Comparison of ENCODE assay signal across 11 mouse cellular contexts in genomic region chr11:62024952-62025351, GRCm38 (mm10).
DNase-seq lines count a peak whose midpoint lies in the region; ATAC-seq and TF ChIP-seq lines count a peak whose summit lies in the region.
"Had no signal": no experiment of that assay in that cellular context is flagged by ENCODE, and none has a peak within 500 bp of the region (broad histone marks: within the 10 kb centered on the region; RNA-seq: fewer than 3 reads in every experiment).

No protein-coding gene starts in this region.

- TF ChIP-seq CTCF in brain, embryonic 14.5 days (IDR thresholded peaks at IDR 0.05; ENCODE audit: borderline replicate concordance, extremely low read depth, insufficient read depth, insufficient read length) = no peak

- 61% methylated on average over 5 of the region's 5 CpGs for WGBS in hindbrain, embryonic 16.5 days
- 74% methylated on average over 5 of the region's 5 CpGs for WGBS in hindbrain, embryonic 11.5 days
- 45% methylated on average over 5 of the region's 5 CpGs for WGBS in forebrain, embryonic 14.5 days

- H3K4me2 ChIP-seq in hindbrain, embryonic 16.5 days (ENCODE audit: low read length) = no peak overlapping the region
- no peak overlapping the region for H3K4me2 ChIP-seq in hindbrain, embryonic 11.5 days (replicated peaks; ENCODE audit: low read depth, low read length)
- H3K4me2 ChIP-seq in forebrain, embryonic 14.5 days (ENCODE audit: low read length) = no peak overlapping the region
- H3K4me2 ChIP-seq: liver, embryonic 15.5 days had no signal

- H3K9me3 ChIP-seq in hindbrain, embryonic 16.5 days (ENCODE audit: control insufficient read depth, low read length) = no peaks in the 10 kb centered on the region
- no peaks in the 10 kb centered on the region for H3K9me3 ChIP-seq in hindbrain, embryonic 11.5 days (ENCODE audit: control insufficient read depth, low read length)
- H3K9me3 ChIP-seq in forebrain, embryonic 14.5 days (replicated peaks; ENCODE audit: control insufficient read depth, low read length) = no peaks in the 10 kb centered on the region
- H3K9me3 ChIP-seq: liver, embryonic 15.5 days had no signal

- H3K4me1 ChIP-seq in hindbrain, embryonic 16.5 days (ENCODE audit: control insufficient read depth, insufficient read depth, low read depth, low read length) = peaks cover 10% of the 10 kb centered on the region
- no peaks in the 10 kb centered on the region; the same call in 1 of the 2 replicates for H3K4me1 ChIP-seq in hindbrain, embryonic 11.5 days (replicated peaks; ENCODE audit: control insufficient read depth, insufficient read depth, low read length)
- H3K4me1 ChIP-seq in forebrain, embryonic 14.5 days (ENCODE audit: control insufficient read depth, insufficient read depth, low read length) = peaks cover 20% of the 10 kb centered on the region; the same call in 1 of the 2 replicates

- H3K9ac ChIP-seq in hindbrain, embryonic 16.5 days (ENCODE audit: low read depth, low read length) = no peak overlapping the region
- no peak overlapping the region for H3K9ac ChIP-seq in hindbrain, embryonic 11.5 days (ENCODE audit: low read depth, low read length)
- no peak overlapping the region for H3K9ac ChIP-seq in forebrain, embryonic 14.5 days (ENCODE audit: low read length)
- H3K9ac ChIP-seq: liver, embryonic 15.5 days had no signal

- 0 out of 2 replicates have a peak overlapping the region, but pooled peaks have one; percentile 4 for H3K27ac ChIP-seq in hindbrain, embryonic 16.5 days (ENCODE audit: low read depth, low read length)
- no peak overlapping the region for H3K27ac ChIP-seq in hindbrain, embryonic 11.5 days (ENCODE audit: low read depth, low read length)
- H3K27ac ChIP-seq in forebrain, embryonic 14.5 days (ENCODE audit: low read depth, low read length) = no peak overlapping the region
- H3K27ac ChIP-seq: liver, embryonic 15.5 days had no signal

- ATAC-seq in hindbrain, embryonic 16.5 days = no peak
- no peak for ATAC-seq in hindbrain, embryonic 11.5 days (ENCODE audit: low FRiP score)
- ATAC-seq in forebrain, embryonic 14.5 days = peak; percentile 50; the same call in 1 of the 2 replicates
- no peak for ATAC-seq in erythroblast, adult 5-6 weeks (replicated peaks; ENCODE audit: low FRiP score, poor library complexity, severe bottlenecking)
- ATAC-seq: Patski had no signal

- H3K27me3 ChIP-seq in hindbrain, embryonic 16.5 days (replicated peaks; ENCODE audit: control insufficient read depth, insufficient read depth, low read length) = no peaks in the 10 kb centered on the region; the same call in 1 of the 2 replicates
- H3K27me3 ChIP-seq in hindbrain, embryonic 11.5 days (ENCODE audit: control insufficient read depth, insufficient read depth, low read length) = no peaks in the 10 kb centered on the region
- H3K27me3 ChIP-seq in forebrain, embryonic 14.5 days (replicated peaks; ENCODE audit: control insufficient read depth, insufficient read depth, low read length) = no peaks in the 10 kb centered on the region
- H3K27me3 ChIP-seq: CH12.LX; liver, embryonic 15.5 days; Patski had no signal

- no peak overlapping the region for H3K4me3 ChIP-seq in hindbrain, embryonic 16.5 days (ENCODE audit: low read length)
- no peak overlapping the region for H3K4me3 ChIP-seq in hindbrain, embryonic 11.5 days (ENCODE audit: low read depth, low read length)
- no peak overlapping the region for H3K4me3 ChIP-seq in forebrain, embryonic 14.5 days (ENCODE audit: low read depth, low read length)
- H3K4me3 ChIP-seq: liver, embryonic 15.5 days had no signal

- TF ChIP-seq POLR2A in brain, embryonic 14.5 days (IDR thresholded peaks at IDR 0.05; ENCODE audit: borderline replicate concordance, extremely low read depth, insufficient read depth, insufficient read length, poor library complexity, severe bottlenecking) = no peak

- no peaks in the 10 kb centered on the region for H3K36me3 ChIP-seq in hindbrain, embryonic 16.5 days (ENCODE audit: control insufficient read depth, insufficient read depth, low read length)
- no peaks in the 10 kb centered on the region for H3K36me3 ChIP-seq in hindbrain, embryonic 11.5 days (ENCODE audit: control insufficient read depth, insufficient read depth, low read length)
- H3K36me3 ChIP-seq in forebrain, embryonic 14.5 days (ENCODE audit: control insufficient read depth, insufficient read depth, low read length) = no peaks in the 10 kb centered on the region

- DNase-seq in hindbrain, embryonic 11.5 days (ENCODE audit: low spot score) = no peak
- peak; percentile 71 for DNase-seq in brain, embryonic 14.5 days (ENCODE audit: low read depth)
- peak; percentile 87 for DNase-seq in cerebellum, adult 11-12 months
- peak; percentile 56 for DNase-seq in forebrain, embryonic 14.5 days (ENCODE audit: low spot score)
- DNase-seq in adrenal gland, postnatal 14 days = no peak
- DNase-seq: lung, postnatal 4 days had no signal

Comparison
In these comparisons a context has a peak if more than half of its experiments do, and no peak if none do; other contexts are left out.
1. DNase-seq: peak in brain, embryonic 14.5 days (single experiment), cerebellum, adult 11-12 months (single experiment) and forebrain, embryonic 14.5 days (single experiment); none in hindbrain, embryonic 11.5 days (single experiment) and adrenal gland, postnatal 14 days (single experiment).